Mouse (Mus musculus) heart, embryonic 15.5 days (tissue): ENCODE measurements at regions not wholly inside any gene's neighbourhood (a gene's known extent, or its start where the extent isn't known, plus 50 kb on each side); places are given as distances from the start of the nearest gene placed in this dataset.
A peak's percentile ranks its signal among the peaks of the same experiment; 100 is the strongest.

Experiments
- ATAC-seq: fragments of 200-750 bp; cut with Nextera tagmentation; replicated peaks from 2 replicates; pipeline ENCODE4 v1.8.0; 2017; ENCODE audit warnings: low read depth, moderate TSS enrichment; ENCODE audit not compliant: insufficient number of reproducible peaks, insufficient read depth, low FRiP score
- H3K27ac ChIP-seq: fragments of 300-500 bp; sonication (generic); 2 replicates; pipeline ENCODE4 v1.5.1; 2015; ENCODE audit warnings: mild to moderate bottlenecking, inconsistent platforms
- H3K27me3 ChIP-seq: fragments of 300-500 bp; sonication (generic); 2 replicates; pipeline ENCODE4 v1.6.1; 2015; ENCODE audit warnings: inconsistent platforms
- H3K36me3 ChIP-seq: fragments of 300-500 bp; sonication (generic); 2 replicates; pipeline ENCODE4 v1.6.1; 2015; ENCODE audit warnings: mild to moderate bottlenecking, inconsistent platforms
- H3K4me1 ChIP-seq: fragments of 300-500 bp; sonication (generic); replicated peaks from 2 replicates; pipeline ENCODE4 v1.6.1; 2015; ENCODE audit warnings: inconsistent platforms
- H3K4me2 ChIP-seq: fragments of 300-500 bp; sonication (generic); 2 replicates; pipeline ENCODE4 v1.6.1; 2015; ENCODE audit warnings: inconsistent platforms, mild to moderate bottlenecking, moderate library complexity
- H3K4me3 ChIP-seq: fragments of 300-500 bp; sonication (generic); 2 replicates; pipeline ENCODE4 v1.5.1; 2015; ENCODE audit warnings: mild to moderate bottlenecking, inconsistent platforms
- H3K9ac ChIP-seq: fragments of 300-500 bp; sonication (generic); 2 replicates; pipeline ENCODE4 v1.6.1; 2015; ENCODE audit warnings: mild to moderate bottlenecking, inconsistent platforms
- H3K9me3 ChIP-seq: fragments of 300-500 bp; sonication (generic); replicated peaks from 2 replicates; pipeline ENCODE4 v1.6.1; 2016; ENCODE audit warnings: inconsistent platforms
- WGBS: fragments of 180-500 bp; shearing (Covaris S2); methylation state at CpG from one replicate; pipeline ENCODE4 v1.1.7; 2015; ENCODE audit warnings: mixed read lengths; 5-methylcytosine and 5-hydroxymethylcytosine counted together

- Histone ChIP-seq H3K27me3 (no peaks in the 10 kb centered on the region), H3K4me3 (no peak overlapping the region), H3K36me3 (no peaks in the 10 kb centered on the region), H3K9ac (no peak overlapping the region), H3K27ac (no peak overlapping the region), H3K9me3 (no peaks in the 10 kb centered on the region), H3K4me2 (no peak overlapping the region), H3K4me1 (peaks cover 8% of the 10 kb centered on the region)
- no peak for ATAC-seq
- WGBS, result 47% methylated on average over 6 of the region's 6 CpGs
Measured at GRCm38 (mm10) chr1:57609307-57609706, 164.7 kb upstream of the Spats2l start.

- no peak for ATAC-seq
- H3K27ac ChIP-seq, result no peak overlapping the region
- no peak overlapping the region for H3K9ac ChIP-seq
- peaks cover 5% of the 10 kb centered on the region for H3K4me1 ChIP-seq
- 85% methylated on average over 4 of the region's 4 CpGs for WGBS
- no peaks in the 10 kb centered on the region for H3K9me3 ChIP-seq
- no peak overlapping the region for H3K4me2 ChIP-seq
- H3K27me3 ChIP-seq, result no peaks in the 10 kb centered on the region
- no peak overlapping the region for H3K4me3 ChIP-seq
- no peaks in the 10 kb centered on the region for H3K36me3 ChIP-seq
Measured at GRCm38 (mm10) chr1:57612171-57612570, 161.8 kb upstream of the Spats2l start.

- peaks cover 5% of the 10 kb centered on the region for H3K4me1 ChIP-seq
- peak overlapping the region; percentile 60 for H3K4me2 ChIP-seq
- no peaks in the 10 kb centered on the region for H3K27me3 ChIP-seq
- no peaks in the 10 kb centered on the region for H3K36me3 ChIP-seq
- no peak overlapping the region for H3K27ac ChIP-seq
- WGBS, result 19% methylated on average over 17 of the region's 17 CpGs
- H3K9ac ChIP-seq, result 0 out of 2 replicates have a peak overlapping the region, but pooled peaks have one; percentile 21
- no peaks in the 10 kb centered on the region for H3K9me3 ChIP-seq
- peak overlapping the region; percentile 29 for H3K4me3 ChIP-seq
- ATAC-seq, result no peak
Measured at GRCm38 (mm10) chr1:57612931-57613804, 160.8 kb upstream of the Spats2l start.

GRCm38 (mm10) chr1:57615155-57615554, 158.8 kb upstream of the Spats2l start:
- Histone ChIP-seq H3K4me3 (no peak overlapping the region), H3K27ac (no peak overlapping the region), H3K4me1 (peaks cover 5% of the 10 kb centered on the region), H3K27me3 (no peaks in the 10 kb centered on the region), H3K9ac (no peak overlapping the region), H3K9me3 (no peaks in the 10 kb centered on the region), H3K4me2 (no peak overlapping the region), H3K36me3 (no peaks in the 10 kb centered on the region)
- ATAC-seq, result peak; percentile 69; the same call in 1 of the 2 replicates

- Histone ChIP-seq H3K4me3 (no peak overlapping the region), H3K4me2 (no peak overlapping the region), H3K9me3 (no peaks in the 10 kb centered on the region), H3K36me3 (no peaks in the 10 kb centered on the region), H3K27me3 (no peaks in the 10 kb centered on the region), H3K9ac (no peak overlapping the region), H3K27ac (no peak overlapping the region), H3K4me1 (peaks cover 5% of the 10 kb centered on the region)
- ATAC-seq, result no peak
- WGBS, result 82% methylated on average over 3 of the region's 3 CpGs
Measured at GRCm38 (mm10) chr1:57617316-57617715, 156.6 kb upstream of the Spats2l start.

- H3K9me3 ChIP-seq, result no peaks in the 10 kb centered on the region
- no peak overlapping the region for H3K9ac ChIP-seq
- H3K27ac ChIP-seq, result no peak overlapping the region
- no peaks in the 10 kb centered on the region for H3K4me1 ChIP-seq
- no peak overlapping the region for H3K4me3 ChIP-seq
- no peaks in the 10 kb centered on the region for H3K36me3 ChIP-seq
- WGBS, result 70% methylated on average over 9 of the region's 9 CpGs
- H3K27me3 ChIP-seq, result no peaks in the 10 kb centered on the region
- H3K4me2 ChIP-seq, result no peak overlapping the region
- no peak for ATAC-seq
Measured at GRCm38 (mm10) chr1:57622561-57622960, 151.4 kb upstream of the Spats2l start.

GRCm38 (mm10) chr1:57633986-57634385, 140.0 kb upstream of the Spats2l start:
- Histone ChIP-seq H3K27me3 (no peaks in the 10 kb centered on the region), H3K4me2 (no peak overlapping the region), H3K27ac (no peak overlapping the region), H3K36me3 (no peaks in the 10 kb centered on the region), H3K4me1 (no peaks in the 10 kb centered on the region), H3K9me3 (no peaks in the 10 kb centered on the region), H3K9ac (no peak overlapping the region), H3K4me3 (no peak overlapping the region)
- no peak for ATAC-seq
- WGBS, result 18% methylated on average over 1 of the region's 1 CpGs

- H3K36me3 ChIP-seq, result no peaks in the 10 kb centered on the region
- no peaks in the 10 kb centered on the region for H3K27me3 ChIP-seq
- H3K4me1 ChIP-seq, result no peaks in the 10 kb centered on the region
- H3K9ac ChIP-seq, result no peak overlapping the region
- 78% methylated on average over 5 of the region's 5 CpGs for WGBS
- no peak overlapping the region for H3K27ac ChIP-seq
- H3K4me2 ChIP-seq, result no peak overlapping the region
- H3K9me3 ChIP-seq, result no peaks in the 10 kb centered on the region
- H3K4me3 ChIP-seq, result no peak overlapping the region
- ATAC-seq, result no peak
Measured at GRCm38 (mm10) chr1:57642131-57642530, 131.8 kb upstream of the Spats2l start.

GRCm38 (mm10) chr1:57643466-57644097, 130.4 kb upstream of the Spats2l start:
- no peak for ATAC-seq
- no peaks in the 10 kb centered on the region for H3K27me3 ChIP-seq
- H3K27ac ChIP-seq, result no peak overlapping the region
- H3K4me2 ChIP-seq, result no peak overlapping the region
- WGBS, result 17% methylated on average over 6 of the region's 6 CpGs
- H3K4me3 ChIP-seq, result no peak overlapping the region
- H3K9me3 ChIP-seq, result no peaks in the 10 kb centered on the region
- no peaks in the 10 kb centered on the region for H3K4me1 ChIP-seq
- no peaks in the 10 kb centered on the region for H3K36me3 ChIP-seq
- H3K9ac ChIP-seq, result no peak overlapping the region

GRCm38 (mm10) chr1:57664962-57665361, 109.0 kb upstream of the Spats2l start:
- Histone ChIP-seq H3K9ac (no peak overlapping the region), H3K9me3 (no peaks in the 10 kb centered on the region), H3K27me3 (no peaks in the 10 kb centered on the region), H3K4me1 (peaks cover 5% of the 10 kb centered on the region; the same call in 1 of the 2 replicates), H3K27ac (no peak overlapping the region), H3K4me3 (no peak overlapping the region), H3K4me2 (no peak overlapping the region), H3K36me3 (no peaks in the 10 kb centered on the region)
- ATAC-seq, result no peak
- WGBS, result 61% methylated on average over 5 of the region's 5 CpGs

- Histone ChIP-seq H3K9me3 (no peaks in the 10 kb centered on the region), H3K9ac (no peak overlapping the region), H3K4me3 (no peak overlapping the region), H3K4me2 (no peak overlapping the region), H3K4me1 (peaks cover 6% of the 10 kb centered on the region), H3K36me3 (no peaks in the 10 kb centered on the region), H3K27ac (no peak overlapping the region), H3K27me3 (no peaks in the 10 kb centered on the region)
- ATAC-seq, result no peak
- WGBS, result 61% methylated on average over 3 of the region's 3 CpGs
Measured at GRCm38 (mm10) chr1:57665724-57666123, 108.2 kb upstream of the Spats2l start.
